Mouse (Mus musculus): ENCODE data around the gene Plrg1. TPM values are rescaled to one million over a fixed set of nuclear protein-coding genes. Genes with fewer than 3 reads are reported as not detected.

The Plrg1 gene
- polyA plus RNA-seq, 1 experiment from 2014 or later, result 80.9 TPM

- H3K4me1 ChIP-seq (ENCODE audit: control insufficient read depth, insufficient read depth, low read length), result no peaks in the 10 kb centered on the region; the same call in 1 of the 2 replicates
- H3K4me2 ChIP-seq (ENCODE audit: low read depth, low read length), result no peak overlapping the region
- WGBS, result 33% methylated on average over 4 of the region's 4 CpGs
- no peak overlapping the region for H3K4me3 ChIP-seq (replicated peaks; ENCODE audit: low read length)
- H3K9me3 ChIP-seq (replicated peaks; ENCODE audit: control insufficient read depth, low read length), result no peaks in the 10 kb centered on the region
- no peaks in the 10 kb centered on the region for H3K36me3 ChIP-seq (ENCODE audit: control insufficient read depth, insufficient read depth, low read length)
- no peak overlapping the region for H3K27ac ChIP-seq (ENCODE audit: low read length)
- H3K9ac ChIP-seq (ENCODE audit: low read length), result no peak overlapping the region
- H3K27me3 ChIP-seq (ENCODE audit: control insufficient read depth, insufficient read depth, low read length), result no peaks in the 10 kb centered on the region
- ATAC-seq (ENCODE audit: insufficient read depth, low FRiP score), result no peak
Observed at GRCm38 (mm10) chr3:83110163-83110562, 54.8 kb downstream of the Plrg1 start.

GRCm38 (mm10) chr3:83111485-83112261, 56.4 kb downstream of the Plrg1 start:
- 55% methylated on average over 7 of the region's 7 CpGs for WGBS
- H3K27ac ChIP-seq (ENCODE audit: low read length), result no peak overlapping the region

GRCm38 (mm10) chr3:83112869-83113268, 57.5 kb downstream of the Plrg1 start:
- no peaks in the 10 kb centered on the region for H3K36me3 ChIP-seq (ENCODE audit: control insufficient read depth, insufficient read depth, low read length)
- H3K4me1 ChIP-seq (ENCODE audit: control insufficient read depth, insufficient read depth, low read length), result no peaks in the 10 kb centered on the region; the same call in 1 of the 2 replicates
- 23% methylated on average over 3 of the region's 3 CpGs for WGBS
- no peak overlapping the region for H3K9ac ChIP-seq (ENCODE audit: low read length)
- H3K4me3 ChIP-seq (replicated peaks; ENCODE audit: low read length), result no peak overlapping the region
- no peak for ATAC-seq (ENCODE audit: insufficient read depth, low FRiP score)
- H3K4me2 ChIP-seq (ENCODE audit: low read depth, low read length), result no peak overlapping the region
- H3K27me3 ChIP-seq (ENCODE audit: control insufficient read depth, insufficient read depth, low read length), result no peaks in the 10 kb centered on the region
- no peak overlapping the region for H3K27ac ChIP-seq (ENCODE audit: low read length)
- no peaks in the 10 kb centered on the region for H3K9me3 ChIP-seq (replicated peaks; ENCODE audit: control insufficient read depth, low read length)

More at GRCm38 (mm10) chr3:83111485-83112261, 56.4 kb downstream of the Plrg1 start:
- Histone ChIP-seq H3K4me1 (ENCODE audit: control insufficient read depth, insufficient read depth, low read length) (no peaks in the 10 kb centered on the region; the same call in 1 of the 2 replicates), H3K4me2 (ENCODE audit: low read depth, low read length) (no peak overlapping the region), H3K27me3 (ENCODE audit: control insufficient read depth, insufficient read depth, low read length) (no peaks in the 10 kb centered on the region), H3K9ac (ENCODE audit: low read length) (no peak overlapping the region), H3K9me3 (replicated peaks; ENCODE audit: control insufficient read depth, low read length) (no peaks in the 10 kb centered on the region), H3K36me3 (ENCODE audit: control insufficient read depth, insufficient read depth, low read length) (no peaks in the 10 kb centered on the region), H3K4me3 (replicated peaks; ENCODE audit: low read length) (no peak overlapping the region)
- ATAC-seq (ENCODE audit: insufficient read depth, low FRiP score), result no peak

GRCm38 (mm10) chr3:83114946-83115345, 59.6 kb downstream of the Plrg1 start:
- ATAC-seq (ENCODE audit: insufficient read depth, low FRiP score), result no peak
- 50% methylated on average over 1 of the region's 1 CpGs for WGBS

GRCm38 (mm10) chr3:83117592-83117991, 62.3 kb downstream of the Plrg1 start:
- Histone ChIP-seq H3K4me2 (ENCODE audit: low read depth, low read length) (no peak overlapping the region), H3K9me3 (replicated peaks; ENCODE audit: control insufficient read depth, low read length) (no peaks in the 10 kb centered on the region), H3K27ac (ENCODE audit: low read length) (no peak overlapping the region), H3K9ac (ENCODE audit: low read length) (no peak overlapping the region), H3K27me3 (ENCODE audit: control insufficient read depth, insufficient read depth, low read length) (no peaks in the 10 kb centered on the region), H3K36me3 (ENCODE audit: control insufficient read depth, insufficient read depth, low read length) (no peaks in the 10 kb centered on the region), H3K4me3 (replicated peaks; ENCODE audit: low read length) (no peak overlapping the region), H3K4me1 (ENCODE audit: control insufficient read depth, insufficient read depth, low read length) (no peaks in the 10 kb centered on the region; the same call in 1 of the 2 replicates)
- ATAC-seq (ENCODE audit: insufficient read depth, low FRiP score), result no peak
- 61% methylated on average over 10 of the region's 10 CpGs for WGBS

More at GRCm38 (mm10) chr3:83114946-83115345, 59.6 kb downstream of the Plrg1 start:
- no peak overlapping the region for H3K4me2 ChIP-seq (ENCODE audit: low read depth, low read length)
- H3K9ac ChIP-seq (ENCODE audit: low read length), result no peak overlapping the region
- no peak overlapping the region for H3K27ac ChIP-seq (ENCODE audit: low read length)
- H3K9me3 ChIP-seq (replicated peaks; ENCODE audit: control insufficient read depth, low read length), result no peaks in the 10 kb centered on the region
- H3K4me3 ChIP-seq (replicated peaks; ENCODE audit: low read length), result no peak overlapping the region
- no peaks in the 10 kb centered on the region for H3K27me3 ChIP-seq (ENCODE audit: control insufficient read depth, insufficient read depth, low read length)
- H3K4me1 ChIP-seq (ENCODE audit: control insufficient read depth, insufficient read depth, low read length), result no peaks in the 10 kb centered on the region; the same call in 1 of the 2 replicates
- no peaks in the 10 kb centered on the region for H3K36me3 ChIP-seq (ENCODE audit: control insufficient read depth, insufficient read depth, low read length)

Other genes starting within 250 kb of the Plrg1 start
- 3.5 and 5.2 TPM in 2 replicates for gene Rbm46, start 179.0 kb upstream of the Plrg1 start, polyA plus RNA-seq (2015; fragmentation: Nextera tagmentation; extraction: Ambion mirVana)
- gene Lrat, start 151.5 kb upstream of the Plrg1 start, polyA plus RNA-seq (2015; fragmentation: Nextera tagmentation; extraction: Ambion mirVana), result 3.1 and 3.3 TPM in 2 replicates
- gene Fgg, start 47.8 kb upstream of the Plrg1 start, polyA plus RNA-seq (2015; fragmentation: Nextera tagmentation; extraction: Ambion mirVana), result 26.5 and 31.3 TPM in 2 replicates
- 28.7 and 36.9 TPM in 2 replicates for gene Fga, start 29.4 kb upstream of the Plrg1 start, polyA plus RNA-seq (2015; fragmentation: Nextera tagmentation; extraction: Ambion mirVana)
- 16.8 and 21.8 TPM in 2 replicates for gene Fgb, start 5.7 kb upstream of the Plrg1 start, polyA plus RNA-seq (2015; fragmentation: Nextera tagmentation; extraction: Ambion mirVana)
- 0.45 and 0.62 TPM in 2 replicates for gene Dchs2, start 72.4 kb downstream of the Plrg1 start, polyA plus RNA-seq (2015; fragmentation: Nextera tagmentation; extraction: Ambion mirVana)

Measured in stomach, embryonic 16.5 days (tissue).